Mouse (Mus musculus) neural tube, embryonic 12.5 days (tissue): ENCODE measurements at regions not wholly inside any gene's neighbourhood (a gene's known extent, or its start where the extent isn't known, plus 50 kb on each side); places are given as distances from the start of the nearest gene placed in this dataset.

ENCODE experiments used
- ATAC-seq: fragments of 200-750 bp; cut with Nextera tagmentation; 2 replicates; pipeline ENCODE4 v1.8.0; 2017; ENCODE audit warnings: low read depth, mild to moderate bottlenecking, moderate TSS enrichment, moderate library complexity; ENCODE audit not compliant: low FRiP score
- H3K27ac ChIP-seq: fragments of 300-500 bp; sonication (generic); 2 replicates; pipeline ENCODE4 v1.5.1; 2016
- H3K27me3 ChIP-seq: fragments of 300-500 bp; sonication (generic); replicated peaks from 2 replicates; pipeline ENCODE4 v1.6.1; 2016; ENCODE audit warnings: mild to moderate bottlenecking
- H3K36me3 ChIP-seq: fragments of 300-500 bp; sonication (generic); 2 replicates; pipeline ENCODE4 v1.6.1; 2016; ENCODE audit warnings: mild to moderate bottlenecking
- H3K4me1 ChIP-seq: fragments of 300-500 bp; sonication (generic); 2 replicates; pipeline ENCODE4 v1.6.1; 2016
- H3K4me2 ChIP-seq: fragments of 300-500 bp; sonication (generic); replicated peaks from 2 replicates; pipeline ENCODE4 v1.6.1; 2016; ENCODE audit warnings: mild to moderate bottlenecking
- H3K4me3 ChIP-seq: fragments of 300-500 bp; sonication (generic); 2 replicates; pipeline ENCODE4 v1.5.1; 2016
- H3K9ac ChIP-seq: fragments of 300-500 bp; sonication (generic); 2 replicates; pipeline ENCODE4 v1.6.1; 2016; ENCODE audit warnings: mild to moderate bottlenecking
- H3K9me3 ChIP-seq: fragments of 300-500 bp; sonication (generic); 2 replicates; pipeline ENCODE4 v1.6.1; 2016; ENCODE audit warnings: mild to moderate bottlenecking
- WGBS: fragments of 180-500 bp; shearing (Covaris S2); methylation state at CpG from one replicate; pipeline ENCODE4 v1.1.7; 2016; 5-methylcytosine and 5-hydroxymethylcytosine counted together

- Histone ChIP-seq H3K36me3 (no peaks in the 10 kb centered on the region), H3K27ac (peak overlapping the region; percentile 50; the same call in 1 of the 2 replicates), H3K4me3 (no peak overlapping the region), H3K4me2 (peak overlapping the region; percentile 28; the same call in 1 of the 2 replicates), H3K27me3 (no peaks in the 10 kb centered on the region), H3K4me1 (peaks cover 20% of the 10 kb centered on the region), H3K9ac (no peak overlapping the region), H3K9me3 (no peaks in the 10 kb centered on the region)
- peak; percentile 73 for ATAC-seq
- WGBS: 16% methylated on average over 13 of the region's 13 CpGs
These were observed 139.5 kb upstream of the Nabp1 start for GRCm38 (mm10) chr1:51617502-51618251.

- WGBS: 91% methylated on average over 1 of the region's 1 CpGs
- no peaks in the 10 kb centered on the region for H3K36me3 ChIP-seq
- no peak overlapping the region for H3K9ac ChIP-seq
- H3K4me1 ChIP-seq: peaks cover 20% of the 10 kb centered on the region
- H3K9me3 ChIP-seq: no peaks in the 10 kb centered on the region
- H3K4me3 ChIP-seq: no peak overlapping the region
- no peak overlapping the region for H3K27ac ChIP-seq
- ATAC-seq: no peak
- H3K27me3 ChIP-seq: no peaks in the 10 kb centered on the region
- H3K4me2 ChIP-seq: no peak overlapping the region
These were observed 137.9 kb upstream of the Nabp1 start for GRCm38 (mm10) chr1:51616091-51616490.

GRCm38 (mm10) chr1:51615523-51615922, 137.3 kb upstream of the Nabp1 start:
- no peaks in the 10 kb centered on the region for H3K9me3 ChIP-seq
- H3K4me3 ChIP-seq: no peak overlapping the region
- peak; percentile 46; the same call in 1 of the 2 replicates for ATAC-seq
- no peak overlapping the region for H3K9ac ChIP-seq
- H3K4me2 ChIP-seq: no peak overlapping the region
- 33% methylated on average over 6 of the region's 6 CpGs for WGBS
- no peaks in the 10 kb centered on the region for H3K27me3 ChIP-seq
- peaks cover 20% of the 10 kb centered on the region for H3K4me1 ChIP-seq
- no peaks in the 10 kb centered on the region for H3K36me3 ChIP-seq
- H3K27ac ChIP-seq: no peak overlapping the region

- Histone ChIP-seq H3K9me3 (no peaks in the 10 kb centered on the region), H3K9ac (no peak overlapping the region), H3K27me3 (no peaks in the 10 kb centered on the region), H3K36me3 (no peaks in the 10 kb centered on the region), H3K4me1 (peaks cover 20% of the 10 kb centered on the region), H3K4me2 (no peak overlapping the region), H3K4me3 (no peak overlapping the region), H3K27ac (no peak overlapping the region)
- no peak for ATAC-seq
These were observed 136.5 kb upstream of the Nabp1 start for GRCm38 (mm10) chr1:51614700-51615099.

GRCm38 (mm10) chr1:51609295-51609694, 131.1 kb upstream of the Nabp1 start:
- Histone ChIP-seq H3K36me3 (no peaks in the 10 kb centered on the region), H3K4me1 (peaks cover 12% of the 10 kb centered on the region), H3K9ac (no peak overlapping the region), H3K4me2 (no peak overlapping the region), H3K27ac (no peak overlapping the region), H3K4me3 (no peak overlapping the region), H3K27me3 (no peaks in the 10 kb centered on the region), H3K9me3 (no peaks in the 10 kb centered on the region)
- no peak for ATAC-seq
- WGBS: 89% methylated on average over 5 of the region's 5 CpGs

- Histone ChIP-seq H3K4me1 (peaks cover 12% of the 10 kb centered on the region), H3K36me3 (no peaks in the 10 kb centered on the region), H3K4me3 (no peak overlapping the region), H3K27ac (no peak overlapping the region), H3K9me3 (no peaks in the 10 kb centered on the region), H3K9ac (no peak overlapping the region), H3K27me3 (no peaks in the 10 kb centered on the region), H3K4me2 (peak overlapping the region; percentile 27)
- peak; percentile 88 for ATAC-seq
- WGBS: 15% methylated on average over 8 of the region's 8 CpGs
These were observed 129.2 kb upstream of the Nabp1 start for GRCm38 (mm10) chr1:51607437-51607855.

GRCm38 (mm10) chr1:51602071-51602470, 123.8 kb upstream of the Nabp1 start:
- no peak overlapping the region for H3K9ac ChIP-seq
- 95% methylated on average over 6 of the region's 6 CpGs for WGBS
- H3K27ac ChIP-seq: no peak overlapping the region
- no peak for ATAC-seq
- H3K9me3 ChIP-seq: no peaks in the 10 kb centered on the region
- H3K4me2 ChIP-seq: no peak overlapping the region
- no peaks in the 10 kb centered on the region for H3K36me3 ChIP-seq
- H3K4me3 ChIP-seq: no peak overlapping the region
- H3K4me1 ChIP-seq: no peaks in the 10 kb centered on the region
- H3K27me3 ChIP-seq: no peaks in the 10 kb centered on the region

- Histone ChIP-seq H3K4me2 (no peak overlapping the region), H3K9me3 (no peaks in the 10 kb centered on the region), H3K4me1 (no peaks in the 10 kb centered on the region), H3K27me3 (no peaks in the 10 kb centered on the region), H3K27ac (no peak overlapping the region), H3K4me3 (no peak overlapping the region), H3K9ac (no peak overlapping the region), H3K36me3 (no peaks in the 10 kb centered on the region)
- WGBS: 39% methylated on average over 7 of the region's 7 CpGs
- ATAC-seq: no peak
These were observed 122.2 kb upstream of the Nabp1 start for GRCm38 (mm10) chr1:51600425-51600824.

- Histone ChIP-seq H3K4me2 (0 out of 2 replicates have a peak overlapping the region, but pooled peaks have one; percentile 5), H3K4me1 (no peaks in the 10 kb centered on the region), H3K27ac (no peak overlapping the region), H3K4me3 (no peak overlapping the region), H3K9me3 (no peaks in the 10 kb centered on the region), H3K27me3 (no peaks in the 10 kb centered on the region), H3K36me3 (no peaks in the 10 kb centered on the region), H3K9ac (no peak overlapping the region)
- peak; percentile 84 for ATAC-seq
- 51% methylated on average over 18 of the region's 18 CpGs for WGBS
These were observed 119.0 kb upstream of the Nabp1 start for GRCm38 (mm10) chr1:51596935-51597820.

- H3K36me3 ChIP-seq: no peaks in the 10 kb centered on the region
- no peak for ATAC-seq
- H3K9me3 ChIP-seq: no peaks in the 10 kb centered on the region
- H3K4me3 ChIP-seq: no peak overlapping the region
- no peak overlapping the region for H3K9ac ChIP-seq
- no peaks in the 10 kb centered on the region for H3K27me3 ChIP-seq
- WGBS: 90% methylated on average over 4 of the region's 4 CpGs
- H3K27ac ChIP-seq: no peak overlapping the region
- no peak overlapping the region for H3K4me2 ChIP-seq
- no peaks in the 10 kb centered on the region for H3K4me1 ChIP-seq
These were observed 116.4 kb upstream of the Nabp1 start for GRCm38 (mm10) chr1:51594666-51595065.

GRCm38 (mm10) chr1:51593621-51594441, 115.6 kb upstream of the Nabp1 start:
- H3K27ac ChIP-seq: no peak overlapping the region
- H3K36me3 ChIP-seq: no peaks in the 10 kb centered on the region
- 50% methylated on average over 10 of the region's 10 CpGs for WGBS
- H3K27me3 ChIP-seq: no peaks in the 10 kb centered on the region
- no peak overlapping the region for H3K4me2 ChIP-seq
- no peak overlapping the region for H3K9ac ChIP-seq
- no peaks in the 10 kb centered on the region for H3K4me1 ChIP-seq
- no peak overlapping the region for H3K4me3 ChIP-seq
- H3K9me3 ChIP-seq: no peaks in the 10 kb centered on the region
- ATAC-seq: no peak

GRCm38 (mm10) chr1:51591886-51592285, 113.7 kb upstream of the Nabp1 start:
- ATAC-seq: no peak
- 68% methylated on average over 4 of the region's 4 CpGs for WGBS

More at GRCm38 (mm10) chr1:51591886-51592285, 113.7 kb upstream of the Nabp1 start:
- H3K4me3 ChIP-seq: no peak overlapping the region
- no peaks in the 10 kb centered on the region for H3K27me3 ChIP-seq
- no peaks in the 10 kb centered on the region for H3K4me1 ChIP-seq
- H3K27ac ChIP-seq: no peak overlapping the region
- no peaks in the 10 kb centered on the region for H3K36me3 ChIP-seq
- no peak overlapping the region for H3K9ac ChIP-seq
- H3K4me2 ChIP-seq: no peak overlapping the region
- H3K9me3 ChIP-seq: no peaks in the 10 kb centered on the region
